Mouse (Mus musculus): ENCODE measurements around the gene Hoxc13. TPM values are rescaled to one million over a fixed set of nuclear protein-coding genes. Genes with fewer than 3 reads are reported as not detected.

Hoxc13 gene
- polyA plus RNA-seq, 1 experiment from 2014 or later: not detected

GRCm38 (mm10) chr15:102942739-102943467 lies 22.0 kb downstream of the Hoxc13 start:
- no peaks in the 10 kb centered on the region for H3K9me3 ChIP-seq (ENCODE audit: control insufficient read depth, low read length)
- no peaks in the 10 kb centered on the region for H3K4me1 ChIP-seq (replicated peaks; ENCODE audit: control insufficient read depth, insufficient read depth)
- no peak overlapping the region for H3K9ac ChIP-seq (ENCODE audit: low read length)
- no peaks in the 10 kb centered on the region for H3K36me3 ChIP-seq (ENCODE audit: control insufficient read depth, insufficient read depth, low read length)
- H3K4me2 ChIP-seq (replicated peaks; ENCODE audit: low read depth): no peak overlapping the region
- H3K4me3 ChIP-seq (ENCODE audit: low read depth, low read length): no peak overlapping the region
- 2% methylated on average over 51 of the region's 53 CpGs for WGBS
- TF ChIP-seq CTCF (IDR thresholded peaks at IDR 0.05; ENCODE audit: low read depth) (peak; percentile 50; the same call in 1 of the 2 replicates), EP300 (optimal IDR thresholded peaks at IDR 0.05) (no peak)
- DNase-seq (ENCODE audit: low spot score): peak; percentile 22
- no peak overlapping the region for H3K27ac ChIP-seq (replicated peaks)
- peaks cover 39% of the 10 kb centered on the region for H3K27me3 ChIP-seq (ENCODE audit: control insufficient read depth, insufficient read depth, low read length)
- ATAC-seq (ENCODE audit: low FRiP score, low TSS enrichment): no peak

GRCm38 (mm10) chr15:102943468-102943813 lies 22.5 kb downstream of the Hoxc13 start:
- Histone ChIP-seq H3K9ac (ENCODE audit: low read length) (no peak overlapping the region), H3K4me3 (ENCODE audit: low read depth, low read length) (no peak overlapping the region), H3K27me3 (ENCODE audit: control insufficient read depth, insufficient read depth, low read length) (peaks cover 39% of the 10 kb centered on the region), H3K4me2 (replicated peaks; ENCODE audit: low read depth) (no peak overlapping the region), H3K4me1 (replicated peaks; ENCODE audit: control insufficient read depth, insufficient read depth) (no peaks in the 10 kb centered on the region), H3K36me3 (ENCODE audit: control insufficient read depth, insufficient read depth, low read length) (no peaks in the 10 kb centered on the region), H3K27ac (replicated peaks) (no peak overlapping the region), H3K9me3 (ENCODE audit: control insufficient read depth, low read length) (no peaks in the 10 kb centered on the region)
- no peak for ATAC-seq (ENCODE audit: low FRiP score, low TSS enrichment)
- DNase-seq (ENCODE audit: low spot score): no peak
- TF ChIP-seq CTCF (IDR thresholded peaks at IDR 0.05; ENCODE audit: low read depth): no peak; the same call in 1 of the 2 replicates
- TF ChIP-seq EP300 (optimal IDR thresholded peaks at IDR 0.05): no peak
- WGBS: 6% methylated on average over 5 of the region's 5 CpGs

GRCm38 (mm10) chr15:102945185-102946077 lies 24.5 kb downstream of the Hoxc13 start:
- no peak overlapping the region for H3K27ac ChIP-seq (replicated peaks)
- H3K9me3 ChIP-seq (ENCODE audit: control insufficient read depth, low read length): no peaks in the 10 kb centered on the region
- H3K4me2 ChIP-seq (replicated peaks; ENCODE audit: low read depth): no peak overlapping the region
- TF ChIP-seq CTCF (IDR thresholded peaks at IDR 0.05; ENCODE audit: low read depth) (no peak), EP300 (optimal IDR thresholded peaks at IDR 0.05) (no peak)
- H3K27me3 ChIP-seq (ENCODE audit: control insufficient read depth, insufficient read depth, low read length): peaks cover 38% of the 10 kb centered on the region
- no peak overlapping the region for H3K4me3 ChIP-seq (ENCODE audit: low read depth, low read length)
- WGBS: 14% methylated on average over 22 of the region's 22 CpGs
- H3K36me3 ChIP-seq (ENCODE audit: control insufficient read depth, insufficient read depth, low read length): no peaks in the 10 kb centered on the region
- H3K9ac ChIP-seq (ENCODE audit: low read length): no peak overlapping the region
- DNase-seq (ENCODE audit: low spot score): no peak
- no peak for ATAC-seq (ENCODE audit: low FRiP score, low TSS enrichment)
- no peaks in the 10 kb centered on the region for H3K4me1 ChIP-seq (replicated peaks; ENCODE audit: control insufficient read depth, insufficient read depth)

GRCm38 (mm10) chr15:102947276-102947675 lies 26.4 kb downstream of the Hoxc13 start:
- no peak overlapping the region for H3K4me2 ChIP-seq (replicated peaks; ENCODE audit: low read depth)
- WGBS: 4% methylated on average over 9 of the region's 9 CpGs

GRCm38 (mm10) chr15:102948842-102949241 lies 27.9 kb downstream of the Hoxc13 start:
- DNase-seq (ENCODE audit: low spot score) (no peak), ATAC-seq (ENCODE audit: low FRiP score, low TSS enrichment) (no peak)
- H3K4me3 ChIP-seq (ENCODE audit: low read depth, low read length): no peak overlapping the region
- no peaks in the 10 kb centered on the region for H3K4me1 ChIP-seq (replicated peaks; ENCODE audit: control insufficient read depth, insufficient read depth)
- no peak overlapping the region for H3K4me2 ChIP-seq (replicated peaks; ENCODE audit: low read depth)
- no peak overlapping the region for H3K9ac ChIP-seq (ENCODE audit: low read length)
- no peak for TF ChIP-seq CTCF (IDR thresholded peaks at IDR 0.05; ENCODE audit: low read depth)
- no peak for TF ChIP-seq EP300 (optimal IDR thresholded peaks at IDR 0.05)
- no peak overlapping the region for H3K27ac ChIP-seq (replicated peaks)
- peaks cover 37% of the 10 kb centered on the region for H3K27me3 ChIP-seq (ENCODE audit: control insufficient read depth, insufficient read depth, low read length)
- H3K36me3 ChIP-seq (ENCODE audit: control insufficient read depth, insufficient read depth, low read length): no peaks in the 10 kb centered on the region
- WGBS: 11% methylated on average over 2 of the region's 2 CpGs
- no peaks in the 10 kb centered on the region for H3K9me3 ChIP-seq (ENCODE audit: control insufficient read depth, low read length)

More at GRCm38 (mm10) chr15:102947276-102947675, 26.4 kb downstream of the Hoxc13 start:
- H3K27me3 ChIP-seq (ENCODE audit: control insufficient read depth, insufficient read depth, low read length): peaks cover 32% of the 10 kb centered on the region
- H3K9ac ChIP-seq (ENCODE audit: low read length): no peak overlapping the region
- ATAC-seq (ENCODE audit: low FRiP score, low TSS enrichment) (no peak), DNase-seq (ENCODE audit: low spot score) (no peak)
- H3K9me3 ChIP-seq (ENCODE audit: control insufficient read depth, low read length): no peaks in the 10 kb centered on the region
- H3K4me1 ChIP-seq (replicated peaks; ENCODE audit: control insufficient read depth, insufficient read depth): no peaks in the 10 kb centered on the region
- H3K27ac ChIP-seq (replicated peaks): no peak overlapping the region
- no peaks in the 10 kb centered on the region for H3K36me3 ChIP-seq (ENCODE audit: control insufficient read depth, insufficient read depth, low read length)
- TF ChIP-seq EP300 (optimal IDR thresholded peaks at IDR 0.05) (no peak), CTCF (IDR thresholded peaks at IDR 0.05; ENCODE audit: low read depth) (no peak)
- no peak overlapping the region for H3K4me3 ChIP-seq (ENCODE audit: low read depth, low read length)

Measured in stomach, postnatal 0 days (tissue).